In genomic region chr3:96239949-96240798, GRCm38 (mm10) we compare ENCODE assay signal across 7 mouse cellular contexts. TPM values are rescaled to one million over a fixed set of nuclear protein-coding genes. Genes with fewer than 3 reads are reported as not detected.
DNase-seq lines count a peak whose midpoint lies in the region; ATAC-seq lines count a peak whose summit lies in the region.
"Not testable (repeated sequence)": the region's sequence is repeated elsewhere in the genome, so short reads cannot be mapped to it uniquely, and the experiment has no call there.

TSS of gene Hist2h2aa2 (minus strand) at chr3:96240276.

- H3K27ac ChIP-seq in embryonic facial prominence, embryonic 15.5 days (replicated peaks): peak within 1 kb of the TSS; percentile 91
- H3K27ac ChIP-seq in limb, embryonic 13.5 days: peak within 1 kb of the TSS; percentile 85
- H3K27ac ChIP-seq in midbrain, embryonic 16.5 days (ENCODE audit: low read length): peak within 1 kb of the TSS; percentile 82

- peaks cover 34% of the 10 kb centered on the region for H3K4me1 ChIP-seq in embryonic facial prominence, embryonic 15.5 days
- peaks cover 36% of the 10 kb centered on the region for H3K4me1 ChIP-seq in limb, embryonic 13.5 days
- peaks cover 21% of the 10 kb centered on the region for H3K4me1 ChIP-seq in midbrain, embryonic 16.5 days (ENCODE audit: control insufficient read depth, insufficient read depth, low read length)

- H3K27me3 ChIP-seq in embryonic facial prominence, embryonic 15.5 days; limb, embryonic 13.5 days; midbrain, embryonic 16.5 days (ENCODE audit: control insufficient read depth, insufficient read depth, low read depth, low read length): not testable (repeated sequence)

- DNase-seq in adrenal gland, postnatal 14 days: peak; percentile 95
- peak; percentile 98 for DNase-seq in heart, adult 8-10 months (ENCODE audit: low spot score)
- peak; percentile 98 for DNase-seq in kidney, adult 9 months
- DNase-seq in spleen, postnatal 10 days (ENCODE audit: low spot score in 2 of 2): peak; percentile 96 to 100

- H3K4me2 ChIP-seq in embryonic facial prominence, embryonic 15.5 days (replicated peaks): peak within 1 kb of the TSS; percentile 39
- peak within 1 kb of the TSS; percentile 52 for H3K4me2 ChIP-seq in limb, embryonic 13.5 days (replicated peaks)
- peak within 1 kb of the TSS; percentile 56 for H3K4me2 ChIP-seq in midbrain, embryonic 16.5 days (ENCODE audit: low read length)

- peak within 1 kb of the TSS; percentile 18; the same call in 1 of the 2 replicates for H3K9ac ChIP-seq in embryonic facial prominence, embryonic 15.5 days
- peak within 1 kb of the TSS; percentile 61 for H3K9ac ChIP-seq in limb, embryonic 13.5 days
- H3K9ac ChIP-seq in midbrain, embryonic 16.5 days (ENCODE audit: low read depth, low read length): peak within 1 kb of the TSS; percentile 58

- H3K9me3 ChIP-seq in embryonic facial prominence, embryonic 15.5 days (replicated peaks); limb, embryonic 13.5 days; midbrain, embryonic 16.5 days (replicated peaks; ENCODE audit: control insufficient read depth, low read length, poor library complexity, severe bottlenecking): not testable (repeated sequence)

- H3K36me3 ChIP-seq in embryonic facial prominence, embryonic 15.5 days; limb, embryonic 13.5 days; midbrain, embryonic 16.5 days (ENCODE audit: control insufficient read depth, insufficient read depth, low read length): not testable (repeated sequence)

- peak within 1 kb of the TSS; percentile 38 for H3K4me3 ChIP-seq in embryonic facial prominence, embryonic 15.5 days (replicated peaks)
- peak within 1 kb of the TSS; percentile 39 for H3K4me3 ChIP-seq in limb, embryonic 13.5 days
- peak within 1 kb of the TSS; percentile 34 for H3K4me3 ChIP-seq in midbrain, embryonic 16.5 days (ENCODE audit: low read depth, low read length)

- WGBS in embryonic facial prominence, embryonic 15.5 days: 3% methylated on average over 31 of the region's 85 CpGs
- WGBS in limb, embryonic 13.5 days: 3% methylated on average over 42 of the region's 85 CpGs
- WGBS in midbrain, embryonic 16.5 days: 7% methylated on average over 16 of the region's 85 CpGs

- peak; percentile 89 for ATAC-seq in embryonic facial prominence, embryonic 15.5 days (ENCODE audit: insufficient number of reproducible peaks, low FRiP score, low TSS enrichment, low read depth)
- peak; percentile 87 for ATAC-seq in limb, embryonic 13.5 days (ENCODE audit: low FRiP score, low read depth)
- peak; percentile 90 for ATAC-seq in midbrain, embryonic 16.5 days

RNA-seq across cellular contexts. Expression of gene Hist2h2aa2, which starts in this region (rescaled TPM):
- 733 and 750 TPM in 2 replicates for total RNA-seq in adrenal gland, postnatal 14 days (2021)
- 76.7 and 79.1 TPM in 2 replicates for polyA plus RNA-seq in embryonic facial prominence, embryonic 15.5 days (2015; fragmentation: Nextera tagmentation; extraction: Ambion mirVana)
- 100 to 1,000 TPM; 141 to 256 (median 216) TPM for total RNA-seq in heart, adult 8-10 months (2022)
- 46.2 and 48.0 TPM in 2 replicates for polyA plus RNA-seq in limb, embryonic 13.5 days (2015; fragmentation: Nextera tagmentation; extraction: Ambion mirVana)
- 38.1 and 48.4 TPM in 2 replicates for polyA plus RNA-seq in midbrain, embryonic 16.5 days (2015; fragmentation: Nextera tagmentation; extraction: Ambion mirVana)

Comparison
In these comparisons a context has a peak if more than half of its experiments do, and no peak if none do; other contexts are left out.
1. Peak in every context shown above with its lines: DNase-seq, ATAC-seq, H3K4me3 ChIP-seq and H3K27ac ChIP-seq.